Mouse (Mus musculus): ENCODE data around the gene Ift172.
"Not testable (repeated sequence)": the region's sequence is repeated elsewhere in the genome, so short reads cannot be mapped to it uniquely, and the experiment has no call there.

Gene Ift172

GRCm38 (mm10) chr5:31218294-31218693, 72.6 kb downstream of the Ift172 start:
- DNase-seq (ENCODE audit: low spot score) = no peak

- DNase-seq (ENCODE audit: low spot score) = not testable (repeated sequence)
Observed at GRCm38 (mm10) chr5:31216554-31216953, 74.4 kb downstream of the Ift172 start.

GRCm38 (mm10) chr5:31204421-31204820, 86.5 kb downstream of the Ift172 start:
- no peak for DNase-seq (ENCODE audit: low spot score)

GRCm38 (mm10) chr5:31203866-31204265, 87.0 kb downstream of the Ift172 start:
- no peak for DNase-seq (ENCODE audit: low spot score)
